Mouse (Mus musculus): ENCODE results near the gene Nqo2. TPM values are rescaled to one million over a fixed set of nuclear protein-coding genes. Genes with fewer than 3 reads are reported as not detected.

The Nqo2 gene
- polyA plus RNA-seq, 1 experiment = 21.2 TPM

- peak within 1 kb of the TSS; percentile 75 for H3K27ac ChIP-seq (ENCODE audit: insufficient read depth, low read depth, low read length)
- TF ChIP-seq POLR2A (IDR thresholded peaks at IDR 0.05; ENCODE audit: low read depth, low read length) (peak; percentile 40), CTCF (conservative IDR thresholded peaks at IDR 0.05; ENCODE audit: insufficient read depth, insufficient read length, low read depth, low read length) (peak; percentile 34; the same call in 1 of the 2 replicates)
- H3K36me3 ChIP-seq (ENCODE audit: control insufficient read depth, insufficient read depth, low read length) = no peaks in the 10 kb centered on the region
- WGBS = under 1% methylated on average over 92 of the region's 92 CpGs
- H3K4me1 ChIP-seq (ENCODE audit: control insufficient read depth, insufficient read depth, low read length) = peaks cover 4% of the 10 kb centered on the region; the same call in 1 of the 2 replicates
- H3K27me3 ChIP-seq (replicated peaks; ENCODE audit: control insufficient read depth, insufficient read depth, low read length) = no peaks in the 10 kb centered on the region
- peak within 1 kb of the TSS; percentile 87 for H3K4me3 ChIP-seq (ENCODE audit: insufficient read depth, low read depth, low read length)
- DNase-seq = peak; percentile 94
Measured at GRCm38 (mm10) chr13:34002058-34003006, 37.8 kb downstream of the Nqo2 start, which contains the start of the genes Ripk1 and Serpinb6a. Gene Ripk1 (plus strand): TSS chr13:34002363. Gene Serpinb6a (minus strand): TSS chr13:34002794.

GRCm38 (mm10) chr13:34003058-34003457 lies 38.6 kb downstream of the Nqo2 start:
- Histone ChIP-seq H3K36me3 (ENCODE audit: control insufficient read depth, insufficient read depth, low read length) (no peaks in the 10 kb centered on the region), H3K4me1 (ENCODE audit: control insufficient read depth, insufficient read depth, low read length) (peaks cover 5% of the 10 kb centered on the region; the same call in 1 of the 2 replicates), H3K4me3 (ENCODE audit: insufficient read depth, low read depth, low read length) (peak overlapping the region; percentile 87), H3K27ac (ENCODE audit: insufficient read depth, low read depth, low read length) (no peak overlapping the region), H3K27me3 (replicated peaks; ENCODE audit: control insufficient read depth, insufficient read depth, low read length) (no peaks in the 10 kb centered on the region)
- under 1% methylated on average over 5 of the region's 5 CpGs for WGBS
- TF ChIP-seq POLR2A (IDR thresholded peaks at IDR 0.05; ENCODE audit: low read depth, low read length) (no peak), CTCF (conservative IDR thresholded peaks at IDR 0.05; ENCODE audit: insufficient read depth, insufficient read length, low read depth, low read length) (no peak)
- DNase-seq = no peak

GRCm38 (mm10) chr13:34007234-34007633 lies 42.7 kb downstream of the Nqo2 start:
- no peak for TF ChIP-seq CTCF (conservative IDR thresholded peaks at IDR 0.05; ENCODE audit: insufficient read depth, insufficient read length, low read depth, low read length)
- no peak for TF ChIP-seq POLR2A (IDR thresholded peaks at IDR 0.05; ENCODE audit: low read depth, low read length)
- 49% methylated on average over 2 of the region's 2 CpGs for WGBS
- H3K27me3 ChIP-seq (replicated peaks; ENCODE audit: control insufficient read depth, insufficient read depth, low read length) = no peaks in the 10 kb centered on the region
- peaks cover 5% of the 10 kb centered on the region; the same call in 1 of the 2 replicates for H3K4me1 ChIP-seq (ENCODE audit: control insufficient read depth, insufficient read depth, low read length)
- H3K36me3 ChIP-seq (ENCODE audit: control insufficient read depth, insufficient read depth, low read length) = peaks cover 2% of the 10 kb centered on the region; the same call in 1 of the 2 replicates
- no peak overlapping the region for H3K27ac ChIP-seq (ENCODE audit: insufficient read depth, low read depth, low read length)
- H3K4me3 ChIP-seq (ENCODE audit: insufficient read depth, low read depth, low read length) = no peak overlapping the region
- DNase-seq = no peak

GRCm38 (mm10) chr13:34016927-34017569 lies 52.6 kb downstream of the Nqo2 start:
- no peak for DNase-seq
- H3K27ac ChIP-seq (ENCODE audit: insufficient read depth, low read depth, low read length) = no peak overlapping the region
- H3K27me3 ChIP-seq (replicated peaks; ENCODE audit: control insufficient read depth, insufficient read depth, low read length) = no peaks in the 10 kb centered on the region
- 86% methylated on average over 9 of the region's 9 CpGs for WGBS
- TF ChIP-seq CTCF (conservative IDR thresholded peaks at IDR 0.05; ENCODE audit: insufficient read depth, insufficient read length, low read depth, low read length) (no peak), POLR2A (IDR thresholded peaks at IDR 0.05; ENCODE audit: low read depth, low read length) (no peak)
- peaks cover 24% of the 10 kb centered on the region for H3K36me3 ChIP-seq (ENCODE audit: control insufficient read depth, insufficient read depth, low read length)
- no peaks in the 10 kb centered on the region for H3K4me1 ChIP-seq (ENCODE audit: control insufficient read depth, insufficient read depth, low read length)
- H3K4me3 ChIP-seq (ENCODE audit: insufficient read depth, low read depth, low read length) = no peak overlapping the region

GRCm38 (mm10) chr13:34018521-34018920 lies 54.0 kb downstream of the Nqo2 start:
- Histone ChIP-seq H3K4me1 (ENCODE audit: control insufficient read depth, insufficient read depth, low read length) (no peaks in the 10 kb centered on the region), H3K36me3 (ENCODE audit: control insufficient read depth, insufficient read depth, low read length) (peaks cover 26% of the 10 kb centered on the region), H3K4me3 (ENCODE audit: insufficient read depth, low read depth, low read length) (no peak overlapping the region), H3K27ac (ENCODE audit: insufficient read depth, low read depth, low read length) (no peak overlapping the region), H3K27me3 (replicated peaks; ENCODE audit: control insufficient read depth, insufficient read depth, low read length) (no peaks in the 10 kb centered on the region)
- WGBS = 89% methylated on average over 1 of the region's 1 CpGs
- TF ChIP-seq CTCF (conservative IDR thresholded peaks at IDR 0.05; ENCODE audit: insufficient read depth, insufficient read length, low read depth, low read length) (no peak), POLR2A (IDR thresholded peaks at IDR 0.05; ENCODE audit: low read depth, low read length) (no peak)
- no peak for DNase-seq

GRCm38 (mm10) chr13:34021998-34022397 lies 57.5 kb downstream of the Nqo2 start:
- TF ChIP-seq POLR2A (IDR thresholded peaks at IDR 0.05; ENCODE audit: low read depth, low read length) (no peak), CTCF (conservative IDR thresholded peaks at IDR 0.05; ENCODE audit: insufficient read depth, insufficient read length, low read depth, low read length) (no peak)
- no peaks in the 10 kb centered on the region for H3K27me3 ChIP-seq (replicated peaks; ENCODE audit: control insufficient read depth, insufficient read depth, low read length)
- H3K4me3 ChIP-seq (ENCODE audit: insufficient read depth, low read depth, low read length) = no peak overlapping the region
- peaks cover 19% of the 10 kb centered on the region for H3K36me3 ChIP-seq (ENCODE audit: control insufficient read depth, insufficient read depth, low read length)
- WGBS = 81% methylated on average over 2 of the region's 2 CpGs
- no peaks in the 10 kb centered on the region for H3K4me1 ChIP-seq (ENCODE audit: control insufficient read depth, insufficient read depth, low read length)
- no peak for DNase-seq
- no peak overlapping the region for H3K27ac ChIP-seq (ENCODE audit: insufficient read depth, low read depth, low read length)

Measured in kidney, adult 2 months (tissue).